Mouse (Mus musculus) CH12.LX (cell line): ENCODE data around the gene Gm37240. TPM values are rescaled to one million over a fixed set of nuclear protein-coding genes. Genes with fewer than 3 reads are reported as not detected.

ENCODE experiments used
- DNase-seq: peaks from one replicate; pipeline ENCODE4 v3.0.0-alpha.2; 2013; ENCODE audit errors: extremely low read depth
- H3K27ac ChIP-seq: 2 replicates; pipeline ENCODE4 v1.5.1; 2012; ENCODE audit warnings: low read depth, mild to moderate bottlenecking, control low read depth, moderate library complexity; ENCODE audit not compliant: insufficient read depth
- H3K27me3 ChIP-seq: replicated peaks from 2 replicates; pipeline ENCODE3; 2012; ENCODE audit warnings: inconsistent platforms
- H3K36me3 ChIP-seq, 2 experiments: replicated peaks in 1 of 2; 2 replicates each; pipeline versions ENCODE3 to v1.6.1; 2012; ENCODE audit warnings: inconsistent platforms in 1 of 2, low read length in 1 of 2, mild to moderate bottlenecking in 1 of 2, mixed read lengths in 1 of 2, moderate library complexity in 1 of 2; ENCODE audit not compliant: control insufficient read depth in 1 of 2, insufficient read depth in 1 of 2
- H3K4me1 ChIP-seq, 2 experiments: 2 replicates each; pipeline ENCODE4 v1.6.1; 2012; ENCODE audit warnings: inconsistent platforms in 1 of 2, moderate library complexity in 1 of 2; ENCODE audit not compliant: insufficient read depth in 2 of 2, control insufficient read depth in 1 of 2
- H3K4me2 ChIP-seq: 2 replicates; pipeline ENCODE4 v1.6.1; 2012; ENCODE audit warnings: low read depth, mild to moderate bottlenecking, control low read depth; ENCODE audit not compliant: poor library complexity, insufficient read depth, severe bottlenecking
- H3K4me3 ChIP-seq, 3 experiments: fragments of 150-350 bp in 1 of 3; sonication (generic) in 1 of 3; replicated peaks in 1 of 3; 2 replicates each; pipeline versions ENCODE3 to v1.5.1; 2011 to 2012; ENCODE audit warnings: low read depth in 2 of 3, low read length in 2 of 3, mild to moderate bottlenecking in 2 of 3, moderate library complexity in 2 of 3, control low read depth in 1 of 3, improper control_type of control experiment in 1 of 3, inconsistent platforms in 1 of 3, mixed read lengths in 1 of 3; ENCODE audit not compliant: poor library complexity in 1 of 3
- H3K79me2 ChIP-seq: replicated peaks from 2 replicates; pipeline ENCODE4 v1.6.1; 2012; ENCODE audit warnings: mild to moderate bottlenecking, moderate library complexity; ENCODE audit not compliant: control insufficient read depth, poor library complexity, insufficient read depth, severe bottlenecking; ENCODE audit errors: extremely low read depth
- H3K9ac ChIP-seq: 2 replicates; pipeline ENCODE4 v1.6.1; 2012; ENCODE audit warnings: low read depth, mild to moderate bottlenecking, control low read depth, moderate library complexity; ENCODE audit not compliant: insufficient read depth
- H3K9me3 ChIP-seq: replicated peaks from 2 replicates; pipeline ENCODE3; 2012; ENCODE audit warnings: low read length, inconsistent platforms, mixed read lengths
- BHLHE40 ChIP-seq: IDR thresholded peaks from 2 replicates; pipeline ENCODE4 v1.6.1; 2011; ENCODE audit warnings: mild to moderate bottlenecking, low read depth, low read length, improper control_type of control experiment
- CHD2 ChIP-seq: IDR thresholded peaks from 2 replicates; pipeline ENCODE4 v1.6.1; 2011; ENCODE audit warnings: low read length, improper control_type of control experiment
- CTCF ChIP-seq, 2 experiments: IDR thresholded peaks in 1 of 2; conservative IDR thresholded peaks in 1 of 2; 2 replicates each; pipeline ENCODE4 v1.5.1; 2011 to 2012; ENCODE audit warnings: low read depth in 2 of 2, low read length in 2 of 2, improper control_type of control experiment in 1 of 2, inconsistent platforms in 1 of 2, mild to moderate bottlenecking in 1 of 2, moderate library complexity in 1 of 2
- EP300 ChIP-seq: IDR thresholded peaks from 2 replicates; pipeline ENCODE4 v1.6.1; 2011; ENCODE audit warnings: low read length, improper control_type of control experiment
- ETS1 ChIP-seq: conservative IDR thresholded peaks from 2 replicates; pipeline ENCODE4 v1.6.1; 2012; ENCODE audit warnings: low read depth, mild to moderate bottlenecking, inconsistent platforms, low read length, improper control_type of control experiment, moderate library complexity
- HCFC1 ChIP-seq: IDR thresholded peaks from 2 replicates; pipeline ENCODE4 v1.6.1; 2012; ENCODE audit warnings: low read depth, mild to moderate bottlenecking, inconsistent platforms, low read length, improper control_type of control experiment
- IRF4 ChIP-seq: IDR thresholded peaks from 2 replicates; pipeline ENCODE4 v1.6.1; 2014; ENCODE audit warnings: low read depth, mild to moderate bottlenecking, inconsistent platforms, low read length, improper control_type of control experiment
- JUN ChIP-seq: IDR thresholded peaks from 2 replicates; pipeline ENCODE4 v1.6.1; 2011; ENCODE audit warnings: low read depth, mild to moderate bottlenecking, low read length, improper control_type of control experiment, moderate library complexity; ENCODE audit not compliant: insufficient read depth
- MAFK ChIP-seq: IDR thresholded peaks from 2 replicates; pipeline ENCODE4 v1.6.1; 2011; ENCODE audit warnings: low read length, improper control_type of control experiment; ENCODE audit not compliant: insufficient replicate concordance
- MAX ChIP-seq: IDR thresholded peaks from 2 replicates; pipeline ENCODE4 v1.6.1; 2011; ENCODE audit warnings: low read length, improper control_type of control experiment
- MAZ ChIP-seq: IDR thresholded peaks from 2 replicates; pipeline ENCODE4 v1.6.1; 2012; ENCODE audit warnings: low read depth, mild to moderate bottlenecking, inconsistent platforms, low read length, improper control_type of control experiment, moderate library complexity
- MXI1 ChIP-seq: IDR thresholded peaks from 2 replicates; pipeline ENCODE4 v1.6.1; 2011; ENCODE audit warnings: mild to moderate bottlenecking, low read depth, low read length, improper control_type of control experiment
- NELFE ChIP-seq: IDR thresholded peaks from 2 replicates; pipeline ENCODE4 v1.6.1; 2011; ENCODE audit warnings: low read depth, low read length, improper control_type of control experiment
- PAX5 ChIP-seq: IDR thresholded peaks from 2 replicates; pipeline ENCODE4 v1.6.1; 2012; ENCODE audit warnings: low read length, inconsistent platforms, mixed read lengths
- RAD21 ChIP-seq: IDR thresholded peaks from 2 replicates; pipeline ENCODE4 v1.6.1; 2011; ENCODE audit warnings: low read depth, mild to moderate bottlenecking, low read length, improper control_type of control experiment, moderate library complexity
- SIN3A ChIP-seq: IDR thresholded peaks from 2 replicates; pipeline ENCODE4 v1.6.1; 2012; ENCODE audit warnings: low read length, improper control_type of control experiment, inconsistent platforms
- SMC3 ChIP-seq: IDR thresholded peaks from 2 replicates; pipeline ENCODE4 v1.6.1; 2011; ENCODE audit warnings: low read depth, low read length, improper control_type of control experiment
- TCF12 ChIP-seq: IDR thresholded peaks from 2 replicates; pipeline ENCODE4 v1.6.1; 2014; ENCODE audit warnings: low read depth, mild to moderate bottlenecking, inconsistent platforms, low read length, improper control_type of control experiment
- USF1 ChIP-seq: IDR thresholded peaks from 2 replicates; pipeline ENCODE4 v1.6.1; 2014; ENCODE audit warnings: low read depth, mild to moderate bottlenecking, inconsistent platforms, low read length, improper control_type of control experiment
- ZKSCAN1 ChIP-seq: IDR thresholded peaks from 2 replicates; pipeline ENCODE4 v1.6.1; 2012; ENCODE audit warnings: low read depth, inconsistent platforms, low read length, improper control_type of control experiment, borderline replicate concordance
- dilution Hi-C: fragments of 300-500 bp; cut with MboI; formaldehyde crosslinking; loops from 2 replicates; pipeline ENCODE4 v1.14.3; 2020; ENCODE audit warnings: low sequenced_read_pairs; ENCODE audit not compliant: extremely low pct_unique_long_range_greater_than_20kb, extremely low pct_ligation_motif_present
- in situ Hi-C: fragments of 300-500 bp; cut with MboI; formaldehyde crosslinking; loops from 3 replicates; pipeline ENCODE4 v1.14.3; 2019; ENCODE audit warnings: low sequenced_read_pairs, low pct_ligation_motif_present, low pct_unique_long_range_greater_than_20kb, mixed read lengths
- polyA plus RNA-seq: library from polyadenylated mRNA; unstranded; fragments of >175 nt; gene quantifications from 2 replicates; pipeline ENCODE4 v1.2.1, GENCODE M21; 2012; ENCODE audit warnings: low read depth; ENCODE audit not compliant: insufficient read length
- total RNA-seq, 2 experiments: library from RNA; depleted of rRNA; stranded (reverse); fragments of 300-350 nt in 1 of 2; fragments of >200 nt in 1 of 2; gene quantifications; 2 replicates each; pipeline ENCODE4 v1.2.3; 2012 to 2014

Gene Gm37240
- total and polyA plus RNA-seq, 3 experiments = 0.08 to 0.19 (median 0.14) TPM

- H3K36me3 ChIP-seq = no peaks in the 10 kb centered on the region
- no peak overlapping the region for H3K4me2 ChIP-seq
- dilution Hi-C loops = no loop called here
- no peak for DNase-seq
- H3K4me3 ChIP-seq = no peak overlapping the region
- no peaks in the 10 kb centered on the region for H3K9me3 ChIP-seq
- no peak overlapping the region for H3K27ac ChIP-seq
- no peaks in the 10 kb centered on the region for H3K79me2 ChIP-seq
- no peaks in the 10 kb centered on the region for H3K4me1 ChIP-seq
- H3K9ac ChIP-seq = no peak overlapping the region
- no peaks in the 10 kb centered on the region for H3K27me3 ChIP-seq
- no peak for TF ChIP-seq NELFE
- TF ChIP-seq MAFK = no peak
- TF ChIP-seq TCF12 = no peak
- TF ChIP-seq BHLHE40 = no peak
- no peak for TF ChIP-seq SIN3A
- no peak for TF ChIP-seq MAX
- no peak for TF ChIP-seq RAD21
- TF ChIP-seq EP300 = no peak
- no peak for TF ChIP-seq HCFC1
- no peak for TF ChIP-seq ZKSCAN1
- TF ChIP-seq MXI1 = no peak
- no peak for TF ChIP-seq IRF4
- TF ChIP-seq CTCF (conservative IDR thresholded peaks at IDR 0.05 in 1 of 2, IDR thresholded peaks at IDR 0.05 in 1 of 2; ENCODE audit: low read depth in 2 of 2, low read length in 2 of 2) = no peak
- no peak for TF ChIP-seq CHD2
- TF ChIP-seq PAX5 = no peak
- TF ChIP-seq USF1 = no peak
- TF ChIP-seq MAZ = no peak
- no peak for TF ChIP-seq SMC3
- TF ChIP-seq JUN = no peak
- in situ Hi-C loops = no loop called here
These were observed 97.6 kb downstream of the Gm37240 start for GRCm38 (mm10) chr3:85789748-85790147.

- Histone ChIP-seq H3K4me2 (no peak overlapping the region), H3K79me2 (no peaks in the 10 kb centered on the region), H3K4me1 (no peaks in the 10 kb centered on the region), H3K36me3 (no peaks in the 10 kb centered on the region), H3K27ac (no peak overlapping the region), H3K27me3 (no peaks in the 10 kb centered on the region), H3K9ac (no peak overlapping the region), H3K9me3 (no peaks in the 10 kb centered on the region), H3K4me3 (no peak overlapping the region)
- TF ChIP-seq CHD2 (no peak), SMC3 (no peak), ETS1 (no peak)
- no peak for DNase-seq
- in situ Hi-C loops = no loop called here
- dilution Hi-C loops = no loop called here
These were observed 100.8 kb downstream of the Gm37240 start for GRCm38 (mm10) chr3:85786501-85786900.
